Mouse (Mus musculus): ENCODE results near the gene Agbl4. TPM values are rescaled to one million over a fixed set of nuclear protein-coding genes. Genes with fewer than 3 reads are reported as not detected.

Agbl4 gene
- polyA plus RNA-seq (2016; fragmentation: Nextera tagmentation; extraction: Ambion mirVana), result 1.5 and 2.1 TPM in 2 replicates

- Histone ChIP-seq H3K4me1 (peaks cover 12% of the 10 kb centered on the region), H3K4me3 (peak within 1 kb of the TSS; percentile 50), H3K36me3 (no peaks in the 10 kb centered on the region), H3K4me2 (replicated peaks) (peak within 1 kb of the TSS; percentile 67), H3K9me3 (replicated peaks) (no peaks in the 10 kb centered on the region), H3K27ac (no peak within 1 kb of the TSS), H3K9ac (peak within 1 kb of the TSS; percentile 52), H3K27me3 (no peaks in the 10 kb centered on the region)
- ATAC-seq (ENCODE audit: low FRiP score), result peak; percentile 99
- WGBS, result under 1% methylated on average over 27 of the region's 27 CpGs
Measured at GRCm38 (mm10) chr4:110397618-110398045, at the start of gene Agbl4. Gene Agbl4, plus strand, starts transcription at chr4:110397661.

GRCm38 (mm10) chr4:110350856-110351177 lies 46.6 kb upstream of the Agbl4 start:
- Histone ChIP-seq H3K9me3 (replicated peaks) (no peaks in the 10 kb centered on the region), H3K36me3 (no peaks in the 10 kb centered on the region), H3K4me1 (0 out of 2 replicates have a peak, but pooled peaks cover 2% of the 10 kb centered on the region), H3K27ac (peak overlapping the region; percentile 86), H3K4me2 (replicated peaks) (peak overlapping the region; percentile 64), H3K27me3 (no peaks in the 10 kb centered on the region), H3K9ac (peak overlapping the region; percentile 77), H3K4me3 (peak overlapping the region; percentile 68)
- peak; percentile 2; the same call in 1 of the 2 replicates for ATAC-seq (ENCODE audit: low FRiP score)
- WGBS, result 9% methylated on average over 6 of the region's 6 CpGs

- peak within 1 kb of the TSS; percentile 86 for H3K27ac ChIP-seq
- under 1% methylated on average over 73 of the region's 75 CpGs for WGBS
- peak; percentile 97 for ATAC-seq (ENCODE audit: low FRiP score)
Measured at GRCm38 (mm10) chr4:110351178-110352000, 46.1 kb upstream of the Agbl4 start, which contains the start of gene Elavl4. Gene Elavl4, minus strand, starts transcription at chr4:110351909.

GRCm38 (mm10) chr4:110352001-110352369 lies 45.5 kb upstream of the Agbl4 start:
- Histone ChIP-seq H3K4me2 (replicated peaks) (peak overlapping the region; percentile 64), H3K4me3 (peak overlapping the region; percentile 68), H3K27me3 (no peaks in the 10 kb centered on the region), H3K36me3 (no peaks in the 10 kb centered on the region), H3K9me3 (replicated peaks) (no peaks in the 10 kb centered on the region), H3K4me1 (0 out of 2 replicates have a peak, but pooled peaks cover 2% of the 10 kb centered on the region), H3K9ac (peak overlapping the region; percentile 77), H3K27ac (peak overlapping the region; percentile 86)
- ATAC-seq (ENCODE audit: low FRiP score), result peak; percentile 23
- 4% methylated on average over 5 of the region's 5 CpGs for WGBS

More at GRCm38 (mm10) chr4:110351178-110352000, 46.1 kb upstream of the Agbl4 start, which contains the start of gene Elavl4:
- Histone ChIP-seq H3K4me3 (peak within 1 kb of the TSS; percentile 68), H3K9me3 (replicated peaks) (no peaks in the 10 kb centered on the region), H3K4me1 (0 out of 2 replicates have a peak, but pooled peaks cover 2% of the 10 kb centered on the region), H3K27me3 (no peaks in the 10 kb centered on the region), H3K4me2 (replicated peaks) (peak within 1 kb of the TSS; percentile 64), H3K36me3 (no peaks in the 10 kb centered on the region), H3K9ac (peak within 1 kb of the TSS; percentile 77)

- no peak overlapping the region for H3K27ac ChIP-seq
- no peak overlapping the region for H3K4me2 ChIP-seq (replicated peaks)
- no peak overlapping the region for H3K4me3 ChIP-seq
- H3K9me3 ChIP-seq (replicated peaks), result no peaks in the 10 kb centered on the region
- no peaks in the 10 kb centered on the region for H3K4me1 ChIP-seq
- H3K36me3 ChIP-seq, result no peaks in the 10 kb centered on the region
- H3K27me3 ChIP-seq, result no peaks in the 10 kb centered on the region
- no peak overlapping the region for H3K9ac ChIP-seq
- peak; percentile 54; the same call in 1 of the 2 replicates for ATAC-seq (ENCODE audit: low FRiP score)
- WGBS, result 60% methylated on average over 2 of the region's 2 CpGs
Measured at GRCm38 (mm10) chr4:110360568-110360967, 36.9 kb upstream of the Agbl4 start.

GRCm38 (mm10) chr4:110396221-110396620 lies 1.2 kb upstream of the Agbl4 start:
- no peak overlapping the region for H3K4me2 ChIP-seq (replicated peaks)
- 81% methylated on average over 5 of the region's 5 CpGs for WGBS
- H3K27me3 ChIP-seq, result no peaks in the 10 kb centered on the region
- no peak for ATAC-seq (ENCODE audit: low FRiP score)
- H3K9ac ChIP-seq, result no peak overlapping the region
- H3K27ac ChIP-seq, result no peak overlapping the region
- H3K4me1 ChIP-seq, result peaks cover 12% of the 10 kb centered on the region
- H3K9me3 ChIP-seq (replicated peaks), result no peaks in the 10 kb centered on the region
- no peaks in the 10 kb centered on the region for H3K36me3 ChIP-seq
- H3K4me3 ChIP-seq, result no peak overlapping the region

- no peak overlapping the region for H3K9ac ChIP-seq
- H3K4me3 ChIP-seq, result no peak overlapping the region
- H3K4me1 ChIP-seq, result no peaks in the 10 kb centered on the region
- H3K36me3 ChIP-seq, result no peaks in the 10 kb centered on the region
- no peak for ATAC-seq (ENCODE audit: low FRiP score)
- no peaks in the 10 kb centered on the region for H3K9me3 ChIP-seq (replicated peaks)
- 85% methylated on average over 2 of the region's 2 CpGs for WGBS
- H3K27ac ChIP-seq, result no peak overlapping the region
- H3K27me3 ChIP-seq, result no peaks in the 10 kb centered on the region
- H3K4me2 ChIP-seq (replicated peaks), result no peak overlapping the region
Measured at GRCm38 (mm10) chr4:110420306-110420705, 22.8 kb downstream of the Agbl4 start.

GRCm38 (mm10) chr4:110427653-110428052 lies 30.2 kb downstream of the Agbl4 start:
- H3K36me3 ChIP-seq, result no peaks in the 10 kb centered on the region
- H3K9ac ChIP-seq, result no peak overlapping the region
- H3K4me3 ChIP-seq, result no peak overlapping the region
- H3K27me3 ChIP-seq, result no peaks in the 10 kb centered on the region
- H3K4me1 ChIP-seq, result no peaks in the 10 kb centered on the region
- ATAC-seq (ENCODE audit: low FRiP score), result no peak
- no peak overlapping the region for H3K4me2 ChIP-seq (replicated peaks)
- H3K9me3 ChIP-seq (replicated peaks), result no peaks in the 10 kb centered on the region
- H3K27ac ChIP-seq, result no peak overlapping the region

- Histone ChIP-seq H3K4me3 (no peak overlapping the region), H3K4me2 (replicated peaks) (no peak overlapping the region), H3K9me3 (replicated peaks) (no peaks in the 10 kb centered on the region), H3K27me3 (no peaks in the 10 kb centered on the region), H3K36me3 (no peaks in the 10 kb centered on the region), H3K4me1 (no peaks in the 10 kb centered on the region), H3K9ac (no peak overlapping the region), H3K27ac (no peak overlapping the region)
- no peak for ATAC-seq (ENCODE audit: low FRiP score)
- 61% methylated on average over 1 of the region's 1 CpGs for WGBS
Measured at GRCm38 (mm10) chr4:110494371-110494770, 96.9 kb downstream of the Agbl4 start.

- Histone ChIP-seq H3K9ac (no peak overlapping the region), H3K36me3 (no peaks in the 10 kb centered on the region), H3K4me3 (no peak overlapping the region), H3K27me3 (no peaks in the 10 kb centered on the region), H3K9me3 (replicated peaks) (no peaks in the 10 kb centered on the region), H3K4me2 (replicated peaks) (no peak overlapping the region), H3K4me1 (no peaks in the 10 kb centered on the region), H3K27ac (no peak overlapping the region)
- 82% methylated on average over 4 of the region's 4 CpGs for WGBS
- ATAC-seq (ENCODE audit: low FRiP score), result no peak
Measured at GRCm38 (mm10) chr4:110529804-110530203, 132.3 kb downstream of the Agbl4 start.

GRCm38 (mm10) chr4:110549223-110549622 lies 151.8 kb downstream of the Agbl4 start:
- 71% methylated on average over 3 of the region's 3 CpGs for WGBS
- H3K4me3 ChIP-seq, result no peak overlapping the region
- H3K4me2 ChIP-seq (replicated peaks), result no peak overlapping the region
- no peak overlapping the region for H3K9ac ChIP-seq
- H3K4me1 ChIP-seq, result no peaks in the 10 kb centered on the region
- no peaks in the 10 kb centered on the region for H3K9me3 ChIP-seq (replicated peaks)
- no peak for ATAC-seq (ENCODE audit: low FRiP score)
- H3K27me3 ChIP-seq, result no peaks in the 10 kb centered on the region
- H3K36me3 ChIP-seq, result no peaks in the 10 kb centered on the region
- no peak overlapping the region for H3K27ac ChIP-seq

GRCm38 (mm10) chr4:110597726-110598283 lies 200.3 kb downstream of the Agbl4 start:
- H3K4me3 ChIP-seq, result no peak overlapping the region
- H3K9ac ChIP-seq, result no peak overlapping the region
- H3K27me3 ChIP-seq, result no peaks in the 10 kb centered on the region
- no peak overlapping the region for H3K4me2 ChIP-seq (replicated peaks)
- 30% methylated on average over 4 of the region's 4 CpGs for WGBS
- H3K9me3 ChIP-seq (replicated peaks), result no peaks in the 10 kb centered on the region
- no peaks in the 10 kb centered on the region for H3K36me3 ChIP-seq
- no peaks in the 10 kb centered on the region for H3K4me1 ChIP-seq
- ATAC-seq (ENCODE audit: low FRiP score), result no peak
- H3K27ac ChIP-seq, result no peak overlapping the region
